Mouse (Mus musculus) embryonic facial prominence, embryonic 10.5 days (tissue): ENCODE results near the gene Selplg. TPM values are rescaled to one million over a fixed set of nuclear protein-coding genes. Genes with fewer than 3 reads are reported as not detected.

Experiments used
- DNase-seq: peaks from one replicate; pipeline ENCODE4 v3.0.0-alpha.2; 2017; ENCODE audit warnings: low spot score
- H3K27ac ChIP-seq: fragments of 300-500 bp; sonication (generic); replicated peaks from 2 replicates; pipeline ENCODE4 v1.5.1; 2016; ENCODE audit warnings: mild to moderate bottlenecking
- H3K27me3 ChIP-seq: fragments of 300-500 bp; sonication (generic); replicated peaks from 2 replicates; pipeline ENCODE4 v1.6.1; 2016; ENCODE audit warnings: low read depth, mild to moderate bottlenecking; ENCODE audit not compliant: poor library complexity, severe bottlenecking
- H3K36me3 ChIP-seq: fragments of 300-500 bp; sonication (generic); replicated peaks from 2 replicates; pipeline ENCODE4 v1.6.1; 2016; ENCODE audit warnings: mild to moderate bottlenecking, moderate library complexity
- H3K4me1 ChIP-seq: fragments of 300-500 bp; sonication (generic); 2 replicates; pipeline ENCODE4 v1.6.1; 2016
- H3K4me3 ChIP-seq: fragments of 300-500 bp; sonication (generic); 2 replicates; pipeline ENCODE4 v1.5.1; 2016; ENCODE audit warnings: mild to moderate bottlenecking, moderate library complexity
- H3K9me3 ChIP-seq: fragments of 300-500 bp; sonication (generic); 2 replicates; pipeline ENCODE4 v1.6.1; 2016; ENCODE audit warnings: mild to moderate bottlenecking
- WGBS: fragments of 180-500 bp; shearing (Covaris S2); methylation state at CpG from one replicate; pipeline ENCODE4 v1.1.7; 2016; 5-methylcytosine and 5-hydroxymethylcytosine counted together
- polyA plus RNA-seq: library from polyadenylated mRNA; unstranded; fragments of >200 nt; fragmentation: Nextera tagmentation; extraction: Ambion mirVana; gene quantifications from 2 replicates; pipeline ENCODE4 v1.2.1, GENCODE M21; 2016

The Selplg gene
- polyA plus RNA-seq, 1 experiment from 2014 or later = 0.83 TPM

- no peaks in the 10 kb centered on the region for H3K9me3 ChIP-seq
- peaks cover 16% of the 10 kb centered on the region for H3K4me1 ChIP-seq
- no peak for DNase-seq
- H3K36me3 ChIP-seq = no peaks in the 10 kb centered on the region
- H3K27ac ChIP-seq = no peak overlapping the region
- no peak overlapping the region for H3K4me3 ChIP-seq
- no peaks in the 10 kb centered on the region for H3K27me3 ChIP-seq
- WGBS = 87% methylated on average over 5 of the region's 5 CpGs
These were observed 1.6 kb downstream of the Selplg start for GRCm38 (mm10) chr5:113830796-113831195.

- Histone ChIP-seq H3K9me3 (no peaks in the 10 kb centered on the region), H3K36me3 (no peaks in the 10 kb centered on the region), H3K4me1 (peaks cover 16% of the 10 kb centered on the region), H3K4me3 (no peak overlapping the region), H3K27me3 (no peaks in the 10 kb centered on the region), H3K27ac (no peak overlapping the region)
- DNase-seq = no peak
- 74% methylated on average over 10 of the region's 10 CpGs for WGBS
These were observed 2.2 kb downstream of the Selplg start for GRCm38 (mm10) chr5:113830292-113830643.

GRCm38 (mm10) chr5:113829566-113830291, 2.7 kb downstream of the Selplg start:
- 84% methylated on average over 7 of the region's 7 CpGs for WGBS

GRCm38 (mm10) chr5:113828481-113828880, 4.0 kb downstream of the Selplg start:
- Histone ChIP-seq H3K27ac (no peak overlapping the region), H3K9me3 (no peaks in the 10 kb centered on the region), H3K4me3 (no peak overlapping the region), H3K36me3 (no peaks in the 10 kb centered on the region), H3K4me1 (peaks cover 16% of the 10 kb centered on the region), H3K27me3 (no peaks in the 10 kb centered on the region)
- WGBS = 59% methylated on average over 7 of the region's 7 CpGs
- DNase-seq = no peak

More at GRCm38 (mm10) chr5:113829566-113830291, 2.7 kb downstream of the Selplg start:
- Histone ChIP-seq H3K9me3 (no peaks in the 10 kb centered on the region), H3K4me1 (peaks cover 16% of the 10 kb centered on the region), H3K4me3 (no peak overlapping the region), H3K36me3 (no peaks in the 10 kb centered on the region), H3K27ac (no peak overlapping the region), H3K27me3 (no peaks in the 10 kb centered on the region)
- no peak for DNase-seq

GRCm38 (mm10) chr5:113827991-113828411, 4.4 kb downstream of the Selplg start:
- no peak overlapping the region for H3K27ac ChIP-seq
- WGBS = 59% methylated on average over 4 of the region's 4 CpGs

GRCm38 (mm10) chr5:113826619-113827018, 5.8 kb downstream of the Selplg start:
- Histone ChIP-seq H3K4me1 (peaks cover 9% of the 10 kb centered on the region), H3K9me3 (no peaks in the 10 kb centered on the region), H3K27me3 (no peaks in the 10 kb centered on the region), H3K4me3 (no peak overlapping the region), H3K27ac (no peak overlapping the region), H3K36me3 (no peaks in the 10 kb centered on the region)
- no peak for DNase-seq
- WGBS = 92% methylated on average over 4 of the region's 4 CpGs

More at GRCm38 (mm10) chr5:113827991-113828411, 4.4 kb downstream of the Selplg start:
- peaks cover 16% of the 10 kb centered on the region for H3K4me1 ChIP-seq
- no peaks in the 10 kb centered on the region for H3K36me3 ChIP-seq
- no peaks in the 10 kb centered on the region for H3K27me3 ChIP-seq
- DNase-seq = no peak
- H3K4me3 ChIP-seq = no peak overlapping the region
- H3K9me3 ChIP-seq = no peaks in the 10 kb centered on the region

GRCm38 (mm10) chr5:113825558-113825957, 6.9 kb downstream of the Selplg start:
- 84% methylated on average over 7 of the region's 7 CpGs for WGBS
- Histone ChIP-seq H3K4me3 (no peak overlapping the region), H3K36me3 (no peaks in the 10 kb centered on the region), H3K27me3 (no peaks in the 10 kb centered on the region), H3K27ac (no peak overlapping the region), H3K9me3 (no peaks in the 10 kb centered on the region), H3K4me1 (peaks cover 9% of the 10 kb centered on the region)
- no peak for DNase-seq

GRCm38 (mm10) chr5:113824228-113824627, 8.2 kb downstream of the Selplg start:
- Histone ChIP-seq H3K36me3 (no peaks in the 10 kb centered on the region), H3K27me3 (no peaks in the 10 kb centered on the region), H3K4me1 (peaks cover 6% of the 10 kb centered on the region), H3K27ac (no peak overlapping the region), H3K9me3 (no peaks in the 10 kb centered on the region), H3K4me3 (no peak overlapping the region)
- no peak for DNase-seq
- WGBS = 87% methylated on average over 4 of the region's 4 CpGs

- Histone ChIP-seq H3K4me1 (peaks cover 25% of the 10 kb centered on the region), H3K4me3 (no peak overlapping the region), H3K36me3 (no peaks in the 10 kb centered on the region), H3K27ac (no peak overlapping the region), H3K9me3 (no peaks in the 10 kb centered on the region), H3K27me3 (peaks cover 17% of the 10 kb centered on the region; the same call in 1 of the 2 replicates)
- 72% methylated on average over 14 of the region's 14 CpGs for WGBS
- DNase-seq = no peak
These were observed 13.9 kb downstream of the Selplg start for GRCm38 (mm10) chr5:113818572-113818971.

- no peak overlapping the region for H3K27ac ChIP-seq
- H3K4me3 ChIP-seq = peak overlapping the region; percentile 23; the same call in 1 of the 2 replicates
- WGBS = 13% methylated on average over 15 of the region's 15 CpGs
These were observed 16.7 kb downstream of the Selplg start for GRCm38 (mm10) chr5:113815638-113816152.

GRCm38 (mm10) chr5:113815041-113815389, 17.4 kb downstream of the Selplg start:
- Histone ChIP-seq H3K36me3 (no peaks in the 10 kb centered on the region), H3K4me1 (peaks cover 25% of the 10 kb centered on the region), H3K27ac (no peak overlapping the region), H3K27me3 (peaks cover 17% of the 10 kb centered on the region; the same call in 1 of the 2 replicates), H3K9me3 (peaks cover 2% of the 10 kb centered on the region; the same call in 1 of the 2 replicates), H3K4me3 (no peak overlapping the region)
- DNase-seq = no peak
- WGBS = 47% methylated on average over 11 of the region's 11 CpGs

More at GRCm38 (mm10) chr5:113815638-113816152, 16.7 kb downstream of the Selplg start:
- no peaks in the 10 kb centered on the region for H3K36me3 ChIP-seq
- peak; percentile 92 for DNase-seq
- peaks cover 17% of the 10 kb centered on the region; the same call in 1 of the 2 replicates for H3K27me3 ChIP-seq
- 0 out of 2 replicates have a peak, but pooled peaks cover 2% of the 10 kb centered on the region for H3K9me3 ChIP-seq
- peaks cover 25% of the 10 kb centered on the region for H3K4me1 ChIP-seq

- H3K27me3 ChIP-seq = peaks cover 17% of the 10 kb centered on the region; the same call in 1 of the 2 replicates
- no peaks in the 10 kb centered on the region for H3K36me3 ChIP-seq
- H3K4me3 ChIP-seq = no peak overlapping the region
- DNase-seq = no peak
- peaks cover 2% of the 10 kb centered on the region; the same call in 1 of the 2 replicates for H3K9me3 ChIP-seq
- 32% methylated on average over 27 of the region's 27 CpGs for WGBS
- H3K4me1 ChIP-seq = peaks cover 25% of the 10 kb centered on the region
- no peak overlapping the region for H3K27ac ChIP-seq
These were observed 18.1 kb downstream of the Selplg start for GRCm38 (mm10) chr5:113814111-113815040.
